Mouse (Mus musculus) ES-Bruce4 (cell line): Measurements from ENCODE around the gene Gja4.

Experiments
- CTCF ChIP-seq: IDR thresholded peaks from one replicate; pipeline ENCODE4 v1.8.1; 2011; ENCODE audit warnings: low read depth, low read length
- POLR2A ChIP-seq: IDR thresholded peaks from one replicate; pipeline ENCODE4 v1.8.1; 2011; ENCODE audit warnings: low read length; ENCODE audit not compliant: insufficient read depth

- TF ChIP-seq CTCF (no peak), POLR2A (no peak)
Measured at GRCm38 (mm10) chr4:127330181-127331100, 16.6 kb upstream of the Gja4 start, which contains the start of gene Gjb3.
